Mouse (Mus musculus) CD4-positive helper T cell, adult 2 months (primary cell): ENCODE results near the gene 2310002L09Rik.
"Not testable (repeated sequence)": the region's sequence is repeated elsewhere in the genome, so short reads cannot be mapped to it uniquely, and the experiment has no call there.

Experiments used
- DNase-seq: peaks from one replicate; pipeline ENCODE4 v3.0.0-alpha.2; 2012; ENCODE audit warnings: low read depth, missing footprints, low spot score

The 2310002L09Rik gene

GRCm38 (mm10) chr4:73950375-73950896 lies at the start of gene 2310002L09Rik:
Gene 2310002L09Rik, minus strand, starts transcription at chr4:73950846.
- no peak for DNase-seq

GRCm38 (mm10) chr4:73980454-73980853 lies 29.8 kb upstream of the 2310002L09Rik start:
- no peak for DNase-seq

- DNase-seq = not testable (repeated sequence)
Measured at GRCm38 (mm10) chr4:73920660-73921059, 30.0 kb downstream of the 2310002L09Rik start, which contains the start of gene Gm11756. Gene Gm11756, minus strand, starts transcription at chr4:73920760.

GRCm38 (mm10) chr4:73905853-73906252 lies 44.8 kb downstream of the 2310002L09Rik start, which contains the start of gene Gm13871:
Gene Gm13871, minus strand, starts transcription at chr4:73905953.
- not testable (repeated sequence) for DNase-seq

GRCm38 (mm10) chr4:73891012-73891411 lies 59.6 kb downstream of the 2310002L09Rik start, which contains the start of gene Gm11757:
Gene Gm11757, minus strand, starts transcription at chr4:73891112.
- DNase-seq = not testable (repeated sequence)
